Mouse (Mus musculus) layer of hippocampus, adult 8-10 months (tissue): ENCODE results near the gene Kctd4. TPM values are rescaled to one million over a fixed set of nuclear protein-coding genes. Genes with fewer than 3 reads are reported as not detected.
A peak's percentile ranks its signal among the peaks of the same experiment; 100 is the strongest.
"Not testable (repeated sequence)": the region's sequence is repeated elsewhere in the genome, so short reads cannot be mapped to it uniquely, and the experiment has no call there.

Experiments
- DNase-seq, 2 experiments: peaks; one replicate each; pipeline ENCODE4 v3.0.0; 2022; ENCODE audit warnings: low spot score in 2 of 2
- total RNA-seq, 4 experiments: library from RNA; stranded (reverse); gene quantifications; 2 replicates each; pipeline ENCODE4 v1.2.4; 2022

The Kctd4 gene
- 10 to 100 TPM; 43.2 to 58.2 (median 50.4) TPM for total RNA-seq

DNA sequence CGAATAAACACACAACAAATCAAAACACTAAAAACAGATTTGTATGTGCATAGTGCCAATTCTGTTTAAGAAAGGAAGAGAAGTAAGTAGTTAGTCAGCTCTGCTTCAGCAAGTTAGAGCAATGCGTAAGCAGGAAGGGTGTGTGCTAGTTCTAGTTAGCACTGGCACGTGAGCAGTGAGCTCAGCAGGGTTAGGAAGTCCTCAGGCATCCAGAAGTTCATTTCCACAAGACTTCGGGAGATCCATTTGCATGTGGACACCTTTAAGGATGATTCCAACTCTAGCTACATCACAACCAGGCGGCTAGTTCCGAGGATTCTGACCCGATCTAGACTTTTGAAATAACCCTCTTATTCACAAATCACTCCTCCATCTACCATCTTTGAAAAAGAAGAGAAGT, at the start of gene Kctd4:
Gene Kctd4 (plus strand): TSS at position 244 of the 400 bp plus-strand sequence.
- DNase-seq = no peak

DNA sequence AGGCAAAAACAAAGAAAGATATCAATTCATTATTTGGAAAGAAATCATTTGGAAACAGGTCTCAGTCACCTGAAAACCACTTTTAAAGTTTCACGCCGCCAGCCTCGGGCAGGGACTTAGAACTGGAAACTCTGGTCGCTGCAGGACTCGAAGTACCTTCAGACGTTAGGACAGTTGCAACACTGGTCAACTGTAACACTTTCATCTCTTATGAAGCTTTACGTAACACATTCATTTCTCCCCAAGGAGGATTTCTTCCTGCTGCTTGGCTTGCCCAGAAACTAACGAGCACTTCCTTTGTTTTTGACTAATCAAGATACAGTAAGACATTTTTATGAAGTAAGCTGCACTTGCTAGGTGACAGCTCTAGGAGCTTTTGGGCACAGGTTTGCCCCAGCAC, 47.9 kb upstream of the Kctd4 start:
- DNase-seq = no peak

DNA sequence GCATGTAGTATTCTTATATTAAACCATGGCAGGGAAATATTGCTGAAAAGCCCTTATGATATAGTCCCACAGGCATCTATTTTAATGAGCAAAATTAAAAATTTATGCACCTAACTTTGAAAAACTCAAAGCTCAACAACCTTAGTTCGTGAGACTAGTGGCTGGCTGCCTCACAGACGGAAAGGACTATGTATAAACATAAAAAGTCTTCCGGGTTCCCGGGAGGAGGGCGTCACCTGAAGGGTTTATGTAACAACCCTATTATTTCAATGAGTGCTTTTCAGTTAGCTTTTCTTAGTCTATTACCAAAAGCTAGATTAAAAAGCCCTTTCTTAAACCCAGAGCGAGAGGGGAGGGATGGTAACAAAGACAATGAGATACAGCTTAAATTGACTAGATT, 42.8 kb upstream of the Kctd4 start:
- DNase-seq = no peak

DNA sequence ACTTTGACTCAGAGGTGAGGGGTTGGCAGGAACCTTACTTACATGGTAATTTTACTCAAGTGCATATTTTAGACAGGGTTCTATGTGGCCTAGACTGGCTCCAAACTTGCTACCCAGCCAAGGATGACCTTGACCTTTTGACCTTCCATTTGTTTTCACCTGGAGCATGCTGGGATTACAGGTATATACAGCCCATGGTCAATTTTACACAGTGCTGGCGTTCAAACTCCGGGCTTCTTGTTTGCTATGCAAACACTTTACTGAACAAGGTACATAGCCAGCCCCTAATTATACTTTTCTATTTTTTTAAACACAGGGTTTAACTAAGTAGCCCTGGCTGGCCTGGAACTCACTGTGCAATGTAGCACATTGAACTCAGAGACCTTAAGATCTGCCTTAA, 42.1 kb upstream of the Kctd4 start:
- no peak for DNase-seq

DNA sequence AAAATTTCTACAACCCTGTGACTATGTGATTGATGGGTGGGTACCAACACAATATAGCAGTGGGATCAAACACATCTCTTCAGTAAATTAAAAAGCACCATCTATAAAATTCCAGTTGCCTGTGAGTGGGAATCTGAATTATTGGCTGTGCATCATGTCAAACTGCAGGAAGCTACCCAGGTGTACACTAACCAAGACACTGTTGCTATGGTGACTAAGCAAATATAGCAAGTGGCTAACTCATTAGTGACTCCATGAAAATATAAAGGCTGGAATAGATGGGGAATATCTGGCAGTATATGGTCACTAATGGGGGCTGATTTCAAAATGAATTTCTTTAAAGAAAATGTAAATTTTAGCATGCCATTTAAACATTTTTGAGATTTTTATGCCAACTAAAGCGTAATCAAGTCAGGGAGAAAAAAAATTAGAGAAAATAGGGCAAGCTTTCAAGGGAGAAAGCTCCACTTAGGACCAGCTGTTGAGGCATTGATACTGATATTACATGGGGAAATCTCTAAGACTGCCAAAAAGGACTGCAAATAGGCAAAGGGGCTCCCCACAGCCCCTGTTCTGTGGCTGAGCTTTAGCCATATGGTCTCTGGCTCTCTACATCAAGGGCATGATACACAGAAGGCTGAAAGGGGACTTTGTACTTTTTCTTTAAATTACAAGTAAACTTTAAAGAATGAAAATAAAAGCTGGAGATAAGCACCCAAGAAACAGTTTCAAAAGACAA, 31.3 kb upstream of the Kctd4 start:
- DNase-seq = no peak

DNA sequence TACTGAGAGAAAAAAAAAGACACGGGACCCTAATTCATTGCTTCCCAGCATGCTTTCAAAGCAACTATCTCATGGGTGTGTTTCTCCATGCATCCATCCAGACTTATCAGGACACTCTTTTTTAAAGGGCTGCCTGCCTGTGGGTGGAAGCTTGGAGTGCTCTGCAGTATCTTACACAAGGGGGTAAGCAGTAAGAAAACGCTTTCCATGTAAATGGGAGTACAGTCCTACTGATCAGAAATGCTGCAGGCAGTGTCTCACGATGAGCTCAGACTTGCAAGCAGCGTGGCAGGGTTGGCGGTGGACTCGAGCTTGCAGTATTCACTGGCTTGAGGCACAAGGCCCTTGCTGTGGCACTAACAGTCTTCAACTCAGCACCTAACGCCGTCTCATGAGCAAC, 25.1 kb upstream of the Kctd4 start:
- DNase-seq = not testable (repeated sequence)

DNA sequence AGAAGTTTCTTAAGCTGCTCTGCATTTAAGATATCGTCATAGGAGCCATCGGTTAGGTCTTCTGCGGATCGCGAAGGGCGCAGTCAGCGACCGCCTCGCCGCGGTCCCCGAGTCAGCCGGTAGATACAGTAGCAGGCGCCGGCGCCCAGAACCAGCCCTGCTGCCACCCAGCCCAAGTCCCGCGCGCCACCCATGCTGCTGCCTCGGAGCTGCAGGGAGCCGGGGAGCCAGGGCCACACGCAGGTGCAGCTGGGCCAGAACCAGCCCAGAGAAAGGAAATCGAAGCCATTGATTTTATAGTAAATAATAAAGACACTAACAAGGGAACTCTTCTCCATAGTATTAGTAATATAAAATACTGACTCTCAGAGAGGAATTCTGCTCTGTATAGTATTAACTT, 23.5 kb upstream of the Kctd4 start:
- DNase-seq = no peak

DNA sequence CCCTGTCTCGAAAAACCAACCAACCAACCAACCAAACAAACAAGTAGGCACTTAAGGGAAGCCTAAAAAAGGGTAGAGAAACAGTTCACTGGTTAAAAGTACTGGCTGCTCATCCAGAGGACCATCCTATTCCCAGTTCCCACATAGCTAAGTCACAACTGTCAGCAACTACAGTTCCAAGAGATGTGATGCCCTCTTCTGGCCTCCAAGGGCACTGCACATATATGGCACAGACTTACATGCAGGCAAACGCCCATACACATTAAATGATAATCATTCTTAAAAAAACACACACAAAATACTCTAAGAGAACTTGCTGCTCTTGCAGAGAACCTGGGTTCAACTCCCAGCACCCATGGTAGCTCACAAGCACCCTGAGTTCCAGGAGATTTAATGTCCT, 20.4 kb upstream of the Kctd4 start:
- DNase-seq = no peak

DNA sequence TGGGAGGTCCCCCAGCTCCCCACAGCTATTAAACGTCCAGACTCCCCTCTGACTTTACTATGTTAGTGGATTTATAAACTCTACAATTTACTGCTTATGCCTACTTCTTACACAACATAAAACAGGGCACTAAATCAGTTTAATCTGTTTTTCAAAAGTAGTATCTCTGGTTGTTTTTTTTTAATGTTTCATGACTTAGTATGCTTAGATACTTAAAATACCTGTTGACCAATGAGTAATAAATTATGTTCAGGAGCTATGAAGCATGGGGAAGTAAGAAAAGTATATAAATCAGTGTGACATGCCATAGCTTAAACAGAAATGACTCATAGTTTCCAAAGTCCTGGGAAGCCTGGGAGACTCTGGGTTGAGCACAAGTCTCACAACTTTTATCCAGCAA, 17.1 kb upstream of the Kctd4 start:
- DNase-seq = no peak

DNA sequence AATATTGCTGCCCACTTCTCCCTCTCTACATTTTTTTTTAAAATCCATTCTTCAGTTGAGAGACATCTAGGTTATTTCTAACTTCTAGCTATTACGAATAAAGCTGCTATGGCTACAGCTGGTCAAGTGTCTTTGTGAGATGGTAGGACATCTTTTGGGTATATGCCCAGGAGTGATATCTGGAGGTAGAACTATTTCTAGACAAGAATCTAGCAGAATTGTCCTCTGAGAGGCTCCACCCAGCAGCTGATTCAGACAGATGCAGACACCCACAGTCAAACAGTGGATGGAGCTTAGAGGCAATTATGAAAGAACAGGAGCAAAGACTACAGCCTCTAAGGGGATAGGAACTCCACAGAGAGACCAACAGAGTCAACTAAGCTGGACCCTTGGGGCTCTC, 13.3 kb upstream of the Kctd4 start:
- DNase-seq = no peak

DNA sequence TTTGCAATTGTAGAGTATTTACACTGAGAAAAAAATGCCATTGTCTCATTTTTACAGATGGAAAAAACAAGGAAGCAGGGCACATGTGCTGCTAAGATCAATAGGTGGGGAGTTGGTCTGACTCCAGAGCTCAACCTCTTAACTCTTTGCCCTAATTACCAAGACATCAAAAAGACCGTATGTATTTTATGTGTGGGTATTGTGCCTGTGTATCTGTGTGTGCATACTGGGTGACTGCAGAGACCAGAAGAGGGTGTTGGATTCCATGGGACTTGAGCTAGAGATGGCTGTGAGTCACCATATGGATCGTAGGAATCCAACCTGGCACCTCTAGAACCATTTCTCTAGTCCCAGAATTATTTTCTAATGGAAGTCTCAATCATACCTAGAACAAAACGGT, 12.4 kb upstream of the Kctd4 start:
- DNase-seq = no peak

DNA sequence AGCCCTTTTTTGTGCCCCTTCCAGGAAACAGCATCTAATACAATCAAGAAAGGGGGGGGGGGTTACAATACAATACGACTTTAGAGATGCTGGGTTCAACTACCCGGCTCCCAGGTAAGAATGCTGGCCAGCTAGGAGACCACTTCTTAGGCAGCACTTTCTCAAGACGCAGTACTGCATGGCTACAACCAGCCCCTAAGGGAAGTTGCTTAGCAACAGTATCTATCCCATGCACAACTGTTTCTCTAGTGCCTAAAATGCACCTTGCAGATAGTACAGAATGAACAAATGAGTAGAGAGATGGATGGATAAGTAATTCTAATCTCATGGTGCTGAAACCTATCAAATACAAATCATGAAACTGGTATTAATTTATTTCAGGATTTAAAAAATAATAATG, 7.1 kb upstream of the Kctd4 start:
- DNase-seq = no peak

DNA sequence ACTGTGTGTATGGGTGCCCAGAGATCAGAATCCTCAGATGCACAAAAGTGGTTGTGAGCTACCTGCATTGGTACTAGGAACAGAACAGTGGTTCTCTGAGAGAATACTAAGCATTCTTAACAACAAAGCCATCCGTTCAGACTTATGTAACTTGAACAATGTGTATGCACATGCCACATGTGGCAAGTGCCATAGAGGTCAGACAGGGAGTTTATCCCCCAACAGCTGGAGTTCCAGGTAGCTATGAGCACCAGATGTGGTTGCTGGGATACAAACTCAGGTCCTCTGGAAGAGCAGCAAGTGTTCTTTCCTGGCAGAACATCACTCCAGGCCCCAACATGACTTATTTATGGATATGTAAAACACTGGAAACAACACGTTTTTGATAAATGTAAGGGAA, 1.8 kb upstream of the Kctd4 start:
- DNase-seq = no peak

DNA sequence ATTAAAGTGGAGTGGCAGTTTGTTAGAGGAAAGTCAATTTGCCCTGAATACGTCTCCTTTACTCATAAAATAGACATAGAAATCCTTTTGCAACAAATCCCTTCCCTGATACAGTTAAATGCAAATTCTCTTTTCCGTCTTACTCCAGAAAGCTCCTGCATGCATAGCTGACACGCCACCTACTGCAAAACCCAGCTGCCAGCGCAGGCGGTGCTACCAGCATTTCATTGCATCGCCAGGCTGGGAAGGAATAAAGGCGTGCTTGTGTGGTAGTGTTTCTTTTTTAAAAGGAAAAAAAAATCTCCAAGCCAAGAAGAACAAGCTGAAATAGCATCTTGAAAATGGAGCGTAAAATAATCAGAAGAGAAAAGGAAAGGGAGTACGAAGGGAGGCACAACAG, 7.4 kb downstream of the Kctd4 start:
- DNase-seq = peak; percentile 79 to 83

DNA sequence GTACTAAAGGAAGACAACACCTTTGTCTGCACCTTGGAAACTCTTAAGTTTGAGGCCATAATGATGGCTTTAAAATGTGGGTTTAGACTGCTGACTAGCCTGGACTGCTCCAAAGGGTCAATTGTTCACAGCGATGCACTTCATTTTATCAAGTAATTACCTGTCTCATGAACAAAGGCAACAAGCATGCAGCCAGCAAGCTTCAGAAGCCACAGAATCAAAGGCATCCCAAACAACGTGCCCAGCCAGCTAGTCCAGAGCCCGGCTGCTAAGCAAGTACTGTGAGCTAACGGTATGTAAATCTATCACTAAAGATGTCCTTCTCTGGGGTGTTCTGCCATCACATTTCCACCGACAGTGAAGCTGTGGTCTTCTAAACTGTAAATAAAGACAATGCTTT, 8.4 kb downstream of the Kctd4 start:
- DNase-seq = no peak

DNA sequence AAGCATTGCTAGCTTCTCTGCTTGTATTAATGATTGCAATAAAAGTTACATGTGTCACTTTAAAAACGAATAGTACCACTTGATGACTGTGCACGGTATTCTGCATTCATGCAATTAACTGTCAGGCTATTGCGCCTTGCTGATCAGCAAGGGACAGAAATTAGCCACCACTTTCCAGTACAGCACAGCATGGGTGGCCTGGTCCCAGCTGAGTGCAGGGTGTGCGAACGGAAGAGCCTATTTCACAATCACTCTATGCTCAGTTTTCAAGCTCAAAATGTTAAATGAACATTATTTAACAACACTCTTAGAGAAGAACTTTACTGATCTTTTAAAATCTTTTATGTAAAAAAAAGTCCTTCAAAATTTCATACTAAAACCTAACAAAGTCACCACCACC, 9.2 kb downstream of the Kctd4 start:
- no peak for DNase-seq

DNA sequence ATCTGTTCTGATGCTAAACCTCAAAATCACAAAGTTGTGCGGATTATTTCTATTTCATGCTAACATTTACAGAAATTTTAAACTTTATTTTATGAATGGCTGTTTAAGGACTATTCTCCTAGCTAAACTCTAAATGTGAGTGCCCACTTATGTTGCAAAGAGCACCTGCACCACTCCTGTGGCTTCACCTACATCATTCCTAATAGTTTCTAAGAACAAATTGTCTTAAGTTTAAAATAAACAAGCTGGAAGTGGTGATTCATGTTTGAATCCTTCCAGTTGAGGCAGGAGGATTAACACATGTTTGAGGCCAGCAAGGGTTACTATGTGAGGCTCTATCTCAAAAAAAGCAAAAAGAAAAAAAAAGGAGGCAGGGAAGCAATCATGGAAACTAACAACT, 9.6 kb downstream of the Kctd4 start:
- no peak for DNase-seq

DNA sequence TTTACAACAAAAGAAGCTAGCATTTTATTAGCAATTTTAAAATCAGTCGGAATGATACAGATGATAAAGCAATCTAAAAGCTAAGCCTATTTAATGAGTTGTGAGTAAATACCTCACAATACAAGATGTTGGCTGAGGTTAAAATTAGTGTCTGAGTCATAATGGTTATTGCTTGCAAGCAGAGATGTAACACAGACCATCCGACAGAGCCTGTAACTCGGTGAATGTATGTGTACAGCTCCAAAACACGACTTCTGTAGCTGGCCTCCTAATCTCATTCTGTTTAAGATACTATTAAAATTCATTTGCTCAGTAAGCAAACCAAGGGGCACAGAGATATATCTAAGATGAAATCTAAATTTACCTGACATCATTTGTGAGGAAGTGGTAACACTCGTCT, 12.5 kb downstream of the Kctd4 start:
- DNase-seq = no peak

DNA sequence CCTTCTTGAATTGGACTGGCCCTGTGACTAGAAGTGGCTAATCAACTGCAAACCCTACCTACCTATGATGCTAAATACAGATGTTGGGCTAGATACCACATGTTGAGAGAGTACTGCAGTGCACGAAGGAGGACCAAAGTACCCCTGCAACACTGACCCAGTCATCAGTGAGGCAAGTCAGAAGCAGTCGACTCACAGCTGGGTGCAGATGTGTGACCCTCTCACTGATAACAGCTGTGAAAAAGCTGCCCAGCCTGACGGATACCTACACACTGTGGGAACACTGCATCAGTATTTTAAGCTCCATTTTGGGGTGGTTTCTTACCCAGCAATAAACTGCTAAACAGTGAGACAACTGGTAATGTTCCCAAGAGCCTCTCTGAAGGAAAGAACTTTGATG, 21.3 kb downstream of the Kctd4 start:
- DNase-seq = no peak

DNA sequence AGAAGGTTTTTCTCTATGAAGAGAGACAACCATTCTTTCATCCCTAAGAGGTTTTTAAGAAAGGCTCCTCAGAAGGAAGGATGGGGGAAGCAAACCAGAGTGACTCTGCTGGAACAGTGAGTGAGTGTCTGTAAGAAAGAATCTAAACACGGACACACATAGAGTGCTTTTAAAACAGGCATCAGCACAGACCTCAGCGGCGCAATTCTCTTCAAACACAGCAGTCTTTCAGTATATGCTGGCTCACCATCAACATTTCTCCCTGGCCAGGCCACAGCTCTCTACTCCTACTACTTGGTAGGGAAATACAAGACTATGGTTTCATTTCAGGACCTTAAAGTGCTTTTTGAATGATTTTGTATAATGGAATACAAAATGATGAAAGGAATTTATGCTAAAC, 26.4 kb downstream of the Kctd4 start:
- DNase-seq = no peak

DNA sequence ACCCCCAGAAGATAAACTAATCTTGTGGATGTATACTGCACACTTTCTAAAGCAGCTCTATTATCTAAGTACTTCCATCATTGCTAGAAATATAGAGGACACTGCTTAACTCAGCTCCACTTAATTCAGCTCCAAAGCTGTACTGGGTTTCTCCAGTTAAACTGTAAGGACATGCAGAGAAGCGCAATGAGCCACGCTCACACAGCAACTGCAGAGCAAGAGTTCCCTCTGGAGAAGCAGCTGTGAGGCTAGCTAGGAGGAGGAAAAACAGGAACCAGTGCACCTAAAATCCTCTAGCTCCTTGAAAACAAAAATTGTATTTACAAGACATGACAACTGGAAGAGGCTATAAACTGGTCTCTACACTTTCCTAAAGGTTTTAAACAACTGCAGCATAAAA, 29.1 kb downstream of the Kctd4 start:
- no peak for DNase-seq

DNA sequence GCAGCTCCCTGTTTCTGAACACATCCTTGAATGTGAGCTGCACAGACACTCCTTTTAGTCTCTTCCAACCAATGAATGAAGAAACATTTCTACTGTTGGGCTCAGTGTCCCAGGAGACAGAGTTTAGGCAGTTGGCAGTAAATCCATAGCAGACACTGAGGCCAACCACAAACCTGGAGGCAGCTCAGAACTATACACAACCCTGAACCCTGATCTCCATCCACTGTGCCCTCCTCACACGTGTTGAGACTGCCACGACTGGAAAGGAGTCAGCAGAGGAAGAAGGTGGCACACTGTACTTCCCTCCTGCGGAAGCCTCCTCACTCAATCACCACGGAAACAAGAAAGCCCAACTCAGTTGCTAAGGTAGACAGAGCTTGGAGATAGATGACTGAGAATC, 30.3 kb downstream of the Kctd4 start:
- DNase-seq = no peak

DNA sequence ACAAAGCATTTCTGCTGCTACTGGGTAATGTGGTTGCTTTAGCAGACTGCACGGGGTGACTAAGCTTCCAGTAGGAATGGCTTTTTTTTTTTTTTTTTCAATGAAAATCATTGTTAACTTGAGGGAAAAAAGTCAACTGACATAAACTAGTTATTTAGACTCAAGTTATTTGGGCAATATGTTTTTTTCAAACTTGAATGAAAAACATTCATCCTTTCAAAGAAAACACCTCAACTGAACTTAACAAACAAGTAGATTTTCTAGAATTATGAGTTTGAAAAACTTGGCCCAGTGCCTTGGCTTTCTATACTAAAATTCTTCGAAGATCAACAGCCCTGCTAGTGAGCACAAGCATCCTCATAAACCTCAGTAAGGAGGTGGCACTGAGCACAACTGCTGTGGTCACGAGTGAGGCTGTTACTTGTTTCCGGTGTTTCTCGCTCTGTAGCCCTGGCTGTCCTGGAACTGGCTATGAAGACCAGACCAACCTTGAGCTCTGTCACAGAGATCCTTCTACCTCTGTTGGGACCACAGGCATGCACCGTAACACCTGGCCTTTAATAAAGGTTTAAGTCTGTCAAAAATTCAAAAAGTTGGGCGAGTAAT, 32.2 kb downstream of the Kctd4 start:
- DNase-seq = no peak

DNA sequence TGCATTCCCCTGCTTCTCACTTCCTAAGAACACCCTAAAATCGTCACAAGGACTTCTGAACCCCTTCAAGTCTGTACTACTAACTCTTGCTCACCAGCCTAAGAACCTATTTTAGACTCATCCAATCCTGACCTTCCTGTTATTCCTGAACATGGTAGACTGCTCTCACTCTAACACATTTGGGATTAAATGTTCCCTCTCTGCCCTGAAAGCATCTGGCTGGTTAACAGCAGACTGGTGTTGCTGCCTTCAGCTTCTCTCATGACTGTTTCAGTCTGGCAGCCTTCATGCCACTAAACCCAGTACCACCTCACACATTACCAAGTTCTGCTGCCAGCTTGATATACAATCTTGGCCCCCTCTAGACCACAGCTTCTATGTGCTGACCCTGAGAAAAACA, 34.4 kb downstream of the Kctd4 start:
- DNase-seq = no peak
